Mouse (Mus musculus) CD4-positive helper T cell, adult 2 months (primary cell): ENCODE results near the gene Fbxw9.
A peak's percentile ranks its signal among the peaks of the same experiment; 100 is the strongest.

Experiments used
- DNase-seq: peaks from one replicate; pipeline ENCODE4 v3.0.0-alpha.2; 2012; ENCODE audit warnings: low read depth, missing footprints, low spot score

The Fbxw9 gene

DNA sequence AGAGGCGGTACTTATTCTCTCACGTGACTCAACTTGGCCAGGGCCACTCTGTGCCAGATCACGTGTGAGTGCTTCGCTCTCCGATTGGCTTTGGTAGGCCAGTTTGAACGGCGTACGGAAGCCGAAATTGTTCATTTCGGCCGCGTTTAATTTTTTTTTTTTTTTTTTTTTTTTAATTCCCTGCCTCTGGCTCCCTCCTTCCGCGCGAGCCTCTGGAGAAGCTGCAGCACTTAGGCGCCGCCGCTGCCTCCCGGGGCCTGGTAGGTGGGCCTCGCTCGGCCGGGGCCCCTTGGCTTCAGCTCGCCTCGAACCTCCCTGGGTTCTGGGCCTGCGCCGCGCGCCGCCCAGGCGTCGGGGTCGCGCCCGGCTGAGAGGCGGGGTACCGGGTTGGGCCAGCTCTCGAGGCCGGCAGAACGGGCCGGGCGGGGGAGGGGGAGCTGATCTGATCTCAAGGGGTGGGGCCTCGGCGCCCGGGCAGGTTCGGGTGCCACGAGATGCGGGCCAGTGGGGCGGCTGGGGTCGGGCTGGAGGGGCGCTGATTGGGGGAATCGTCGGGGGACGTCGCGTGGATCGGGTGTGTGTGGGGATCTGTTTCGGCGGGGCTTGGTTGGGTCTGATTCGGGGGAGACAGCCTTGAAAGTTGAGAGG lies 23.0 kb upstream of the Fbxw9 start, which contains the start of gene Tnpo2:
TSS of gene Tnpo2 (plus strand) at position 198 of the 648 bp plus-strand sequence.
- peak; percentile 97 for DNase-seq

DNA sequence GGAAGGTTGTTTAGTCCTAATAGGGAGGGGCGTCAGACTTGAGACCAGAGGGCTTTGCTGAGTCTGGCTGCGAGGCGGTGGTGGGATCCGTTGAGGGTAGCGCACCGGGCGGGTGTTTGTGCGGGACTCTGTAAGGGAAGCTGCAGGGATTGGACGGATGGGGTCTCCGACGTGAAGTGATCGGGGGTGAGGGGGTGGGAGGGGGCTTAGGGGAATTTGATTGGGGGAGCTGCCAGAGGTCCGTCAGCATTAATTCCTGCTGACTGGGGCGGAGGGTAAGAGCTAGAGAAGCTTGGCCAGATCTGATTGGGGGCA lies 22.5 kb upstream of the Fbxw9 start:
- DNase-seq, result no peak

DNA sequence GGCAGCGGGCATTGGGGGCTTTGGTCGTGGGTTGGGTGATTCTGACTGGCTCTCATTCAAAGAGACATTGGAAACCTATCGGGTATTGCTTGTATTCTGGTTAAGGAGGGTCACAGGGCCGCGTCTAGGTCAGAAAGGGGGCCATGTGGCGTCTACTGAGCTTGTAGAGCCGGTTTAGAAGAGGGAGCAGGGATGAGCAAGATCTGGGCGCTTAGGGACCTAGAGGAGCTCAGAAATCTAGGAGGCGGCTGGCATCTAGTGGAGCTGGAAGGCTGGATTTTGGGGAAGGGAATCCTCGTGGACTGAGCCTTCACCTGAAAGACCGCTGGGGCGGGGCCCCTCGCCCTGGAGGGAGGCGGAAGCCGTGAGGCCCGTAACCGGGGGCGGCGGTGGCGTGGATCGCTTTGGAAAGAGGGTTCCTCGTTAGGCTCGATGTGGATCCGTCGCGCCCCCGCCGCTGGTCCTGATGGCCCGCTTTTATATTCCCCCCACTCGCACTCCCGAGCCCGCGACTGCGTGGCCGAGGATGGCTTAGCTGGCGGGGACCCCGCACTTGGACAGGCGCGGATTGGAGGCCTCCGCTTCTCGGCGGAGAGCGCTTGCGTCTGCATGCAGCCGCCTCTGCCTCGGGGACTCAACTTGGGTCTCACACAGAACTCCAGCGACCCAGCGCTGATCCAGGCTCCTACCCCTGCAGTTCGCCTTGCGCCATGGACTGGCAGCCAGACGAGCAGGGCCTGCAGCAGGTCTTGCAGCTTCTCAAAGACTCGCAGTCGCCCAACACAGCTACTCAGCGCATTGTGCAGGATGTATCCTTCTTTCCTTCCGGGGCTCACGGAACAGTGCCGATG lies 21.9 kb upstream of the Fbxw9 start:
- DNase-seq, result peak; percentile 65

DNA sequence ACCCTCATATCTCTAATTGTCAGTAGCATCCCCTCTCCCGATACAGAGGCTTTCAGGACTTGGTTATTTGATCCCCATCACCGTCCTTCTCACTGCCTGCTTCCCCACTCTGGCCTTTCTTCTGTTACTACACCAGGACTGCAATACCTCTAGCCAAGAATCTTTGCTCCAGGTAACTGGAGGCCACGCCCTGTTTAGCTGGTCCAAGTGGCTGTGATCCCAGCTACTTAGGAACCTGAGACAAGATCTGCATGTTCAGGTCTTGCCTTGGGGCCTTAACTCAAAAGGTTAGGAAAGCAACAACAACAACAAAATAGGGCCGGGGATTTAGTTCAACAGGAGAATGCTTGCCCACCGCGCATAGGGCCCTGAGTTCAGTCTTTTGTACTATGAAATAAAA lies 16.2 kb upstream of the Fbxw9 start:
- DNase-seq, result no peak

DNA sequence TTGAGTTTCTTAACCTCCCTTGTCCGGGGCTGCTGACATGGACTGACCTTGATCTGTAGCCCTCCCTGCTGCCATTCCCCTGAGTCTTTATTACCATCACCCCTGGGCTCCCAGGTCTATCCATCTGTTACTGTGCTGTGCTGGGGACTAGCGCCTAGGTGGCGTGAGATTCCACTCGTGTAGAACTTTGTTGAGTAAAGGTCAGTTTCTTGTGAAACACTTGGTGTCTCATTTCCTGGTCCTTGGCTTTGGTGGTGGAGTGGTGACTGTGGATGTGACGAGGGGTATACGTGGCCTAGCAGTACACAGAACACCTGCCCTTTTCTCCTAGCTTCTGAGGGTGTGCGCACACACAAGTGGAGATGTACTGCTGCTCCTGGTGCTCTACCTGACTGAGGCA lies 2.5 kb upstream of the Fbxw9 start:
- no peak for DNase-seq

DNA sequence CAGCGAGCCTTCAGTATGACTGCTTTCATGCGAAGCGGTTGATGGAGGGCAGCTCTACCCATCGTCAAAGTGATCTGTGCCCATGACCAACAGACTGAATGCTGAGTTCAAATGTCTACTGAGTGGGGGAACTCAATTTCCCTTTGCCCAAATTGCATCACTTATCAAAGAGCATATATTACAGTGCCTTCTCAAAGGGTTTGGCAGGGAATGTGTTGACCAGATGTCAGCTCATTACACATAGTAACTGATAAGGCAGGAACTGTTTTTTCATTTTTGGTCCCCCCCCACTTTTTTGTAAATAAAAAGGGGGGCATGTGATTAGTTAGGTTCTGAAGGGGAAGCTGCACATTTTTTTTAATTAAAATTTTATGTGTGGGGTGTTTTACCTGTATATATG lies 2.7 kb downstream of the Fbxw9 start:
- no peak for DNase-seq

DNA sequence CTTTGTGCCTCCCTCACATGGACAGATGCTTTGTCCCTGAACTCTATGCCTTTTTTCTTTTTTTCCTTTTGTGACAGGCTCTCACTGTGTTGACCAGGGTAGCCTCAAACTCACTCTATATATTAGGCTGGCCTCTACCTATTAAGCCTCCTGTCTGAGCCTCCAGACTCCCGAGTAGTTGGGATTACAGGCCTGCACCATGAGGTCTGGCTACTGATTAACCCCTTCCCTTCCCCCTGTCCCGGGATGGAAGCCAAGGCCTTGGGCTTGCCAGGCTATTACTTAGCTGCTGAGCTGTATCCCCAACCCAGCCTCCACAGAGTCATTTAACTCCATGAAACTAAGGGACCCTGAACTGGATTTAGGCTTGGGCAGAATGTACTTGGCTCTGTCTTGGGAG lies 5.4 kb downstream of the Fbxw9 start:
- DNase-seq, result no peak

DNA sequence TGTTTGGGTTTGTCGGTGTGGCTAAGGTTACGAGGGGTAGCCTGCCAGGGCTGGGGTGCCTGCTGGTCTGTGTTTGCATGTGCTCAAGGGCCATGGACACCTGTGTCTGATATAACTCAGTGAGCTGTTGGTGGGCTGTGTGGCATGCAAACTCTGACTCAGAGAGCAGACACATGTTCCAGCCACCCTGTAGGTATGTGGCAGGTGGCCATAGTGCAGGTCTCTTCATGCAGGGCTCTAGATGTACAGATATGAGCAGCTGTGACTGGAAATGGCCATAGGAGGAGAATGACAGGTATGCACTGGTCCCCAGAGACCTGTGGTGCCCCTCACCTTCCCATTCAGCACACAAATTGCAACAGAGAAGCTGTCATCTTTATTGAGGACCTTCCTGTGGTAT lies 7.3 kb downstream of the Fbxw9 start:
- no peak for DNase-seq

DNA sequence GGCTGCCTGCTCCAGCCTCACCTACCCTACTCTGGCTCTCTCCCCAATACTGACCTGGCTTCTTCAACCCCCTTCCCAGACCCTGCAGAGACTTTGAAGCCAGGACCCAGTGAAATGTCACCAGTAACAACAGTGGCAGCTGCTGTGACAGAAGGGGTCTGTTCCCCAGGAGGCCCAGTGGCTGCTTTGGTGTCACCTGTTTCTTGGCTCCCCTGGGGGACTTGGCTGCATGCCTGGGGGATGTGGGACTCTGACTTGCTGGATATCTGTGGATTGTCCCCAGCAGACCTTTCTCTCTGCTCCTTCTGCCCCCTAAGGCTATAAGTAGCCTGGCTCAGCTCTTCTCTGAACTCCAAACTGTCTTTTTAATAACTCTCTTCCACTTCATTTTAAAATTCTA lies 8.1 kb downstream of the Fbxw9 start, which contains the start of gene Gm5741:
TSS of gene Gm5741 (minus strand) at position 1 of the 400 bp plus-strand sequence.
- no peak for DNase-seq

DNA sequence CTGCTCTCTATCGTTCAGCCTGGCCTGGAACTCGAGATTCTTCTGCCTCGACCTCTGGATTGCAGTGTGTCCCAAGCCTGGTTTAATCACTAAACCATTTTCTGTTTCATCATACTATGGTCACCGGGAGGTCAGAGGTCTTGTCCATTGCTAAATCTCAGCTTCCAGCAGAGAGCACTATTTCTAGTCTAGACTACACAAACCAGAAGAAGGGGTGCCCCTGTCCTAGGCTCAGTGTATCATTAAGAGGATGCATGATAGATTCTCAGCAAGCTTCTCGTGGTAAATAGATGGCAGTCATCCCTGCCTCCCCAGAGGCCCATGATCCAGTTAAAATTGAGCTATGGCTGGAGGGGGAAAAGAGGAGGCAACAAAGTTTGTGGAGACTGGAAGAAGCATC lies 11.2 kb downstream of the Fbxw9 start:
- no peak for DNase-seq

DNA sequence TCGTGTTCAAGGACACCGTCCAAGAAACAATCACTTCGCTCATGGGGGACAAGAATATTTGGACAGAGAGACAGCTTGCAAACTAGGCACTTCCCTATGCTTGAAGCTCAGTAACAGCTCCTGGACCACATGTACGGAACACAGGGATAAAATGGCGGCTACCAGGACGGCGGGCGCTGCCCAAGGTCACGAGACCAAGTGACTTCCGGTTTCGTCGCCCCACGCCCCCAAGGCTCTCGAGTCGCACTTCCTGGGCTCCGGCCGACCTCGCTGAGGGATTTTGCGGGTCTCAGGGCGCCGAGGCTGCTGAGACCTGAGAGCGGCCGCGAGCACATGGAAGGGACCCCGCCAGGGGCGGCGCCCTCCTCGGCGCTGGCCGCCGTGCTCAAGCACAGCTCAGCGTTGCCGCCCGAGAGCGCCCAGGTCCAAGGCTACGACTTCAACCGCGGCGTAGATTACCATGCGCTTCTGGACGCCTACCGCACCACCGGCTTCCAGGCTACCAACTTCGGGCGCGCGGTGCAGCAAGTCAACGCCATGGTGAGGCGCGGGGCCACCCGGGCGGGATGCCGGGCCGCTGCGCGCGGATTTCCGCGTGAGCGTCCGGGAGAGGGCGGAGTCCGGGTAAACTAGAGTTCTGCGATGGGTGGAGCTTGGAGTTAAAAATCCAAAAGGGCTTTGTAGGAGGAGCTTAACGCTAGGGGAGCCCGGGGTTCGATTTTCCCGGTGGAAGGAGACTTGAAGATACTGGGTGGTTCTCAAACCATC lies 11.8 kb downstream of the Fbxw9 start, which contains the start of gene Dhps:
TSS of gene Dhps (plus strand) at position 244 of the 768 bp plus-strand sequence.
- DNase-seq, result peak; percentile 92

DNA sequence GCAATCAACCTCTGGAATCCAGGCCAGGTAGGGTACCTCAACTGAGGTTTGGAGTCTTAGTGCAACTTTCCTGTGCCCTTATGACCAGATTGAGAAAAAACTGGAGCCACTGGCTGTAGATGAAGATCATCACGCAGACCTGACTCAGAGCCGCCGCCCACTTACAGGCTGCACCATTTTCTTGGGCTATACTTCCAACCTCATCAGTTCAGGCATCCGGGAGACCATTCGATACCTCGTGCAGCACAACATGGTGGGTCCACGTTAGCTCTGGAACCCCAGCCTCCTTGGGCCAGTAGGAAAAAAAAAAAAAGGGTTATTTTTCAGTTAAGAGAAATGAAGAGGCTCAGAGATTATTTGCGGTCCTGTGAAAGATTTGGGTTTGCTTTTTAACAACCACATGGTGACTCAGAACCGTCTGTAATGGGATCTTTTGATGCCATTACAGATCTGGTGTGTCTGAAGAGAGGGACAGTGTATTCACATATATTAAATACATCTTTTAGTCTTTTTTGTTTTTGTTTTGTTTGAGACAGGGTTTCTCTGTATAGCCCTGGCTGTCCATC lies 12.6 kb downstream of the Fbxw9 start:
- DNase-seq, result no peak

DNA sequence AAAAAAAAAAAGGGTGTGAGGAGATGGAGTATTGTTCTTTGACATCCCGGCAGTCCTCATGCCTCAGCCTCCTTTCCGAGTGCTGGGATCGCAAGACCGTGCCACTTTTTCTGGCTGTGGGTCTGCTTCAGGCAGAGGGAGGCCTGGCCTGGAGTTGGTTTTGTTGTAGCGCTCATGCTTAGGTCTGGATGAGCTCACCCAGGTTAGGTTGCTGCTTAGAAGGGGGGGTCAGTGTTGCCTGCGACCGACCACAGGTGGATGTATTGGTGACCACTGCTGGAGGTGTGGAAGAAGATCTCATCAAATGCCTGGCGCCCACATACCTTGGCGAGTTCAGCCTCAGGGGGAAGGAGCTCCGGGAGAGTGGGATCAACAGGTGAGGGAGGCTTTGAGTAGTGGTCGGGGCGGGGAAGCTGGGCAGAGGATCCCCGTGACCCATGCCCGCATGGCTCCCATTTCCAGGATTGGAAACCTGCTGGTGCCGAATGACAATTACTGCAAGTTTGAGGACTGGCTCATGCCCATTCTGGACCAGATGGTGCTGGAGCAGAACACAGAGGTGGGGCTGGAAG lies 13.3 kb downstream of the Fbxw9 start:
- DNase-seq, result no peak

DNA sequence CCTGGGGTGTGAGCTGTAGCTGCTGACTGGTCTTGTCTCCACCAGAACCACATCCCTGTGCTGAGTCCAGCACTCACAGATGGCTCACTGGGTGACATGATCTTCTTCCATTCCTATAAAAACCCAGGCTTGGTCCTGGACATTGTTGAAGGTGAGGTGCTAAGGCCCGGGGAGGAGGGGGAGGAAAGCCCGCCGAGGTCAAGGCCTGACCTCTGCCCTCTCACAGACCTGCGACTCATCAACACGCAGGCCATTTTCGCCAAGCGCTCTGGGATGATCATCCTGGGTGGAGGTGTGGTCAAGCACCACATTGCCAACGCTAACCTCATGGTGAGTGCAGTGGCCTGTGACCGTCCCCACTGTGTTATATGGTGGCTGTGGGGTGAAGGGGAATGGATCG lies 14.3 kb downstream of the Fbxw9 start:
- DNase-seq, result no peak

DNA sequence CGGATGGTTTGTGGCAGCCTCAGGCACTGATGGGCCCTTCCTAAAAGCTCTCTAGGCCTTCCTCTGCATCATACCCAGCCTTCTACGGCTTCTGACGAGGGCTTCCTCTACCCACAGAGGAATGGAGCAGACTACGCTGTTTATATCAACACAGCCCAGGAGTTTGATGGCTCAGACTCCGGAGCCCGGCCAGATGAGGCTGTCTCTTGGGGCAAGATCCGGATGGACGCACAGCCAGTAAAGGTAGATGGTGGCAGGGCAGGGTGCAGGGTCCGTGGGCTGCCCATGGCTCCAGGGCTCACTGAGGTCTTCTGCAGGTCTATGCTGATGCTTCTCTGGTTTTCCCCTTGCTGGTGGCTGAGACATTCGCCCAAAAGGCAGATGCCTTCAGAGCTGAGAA lies 14.8 kb downstream of the Fbxw9 start:
- DNase-seq, result no peak

DNA sequence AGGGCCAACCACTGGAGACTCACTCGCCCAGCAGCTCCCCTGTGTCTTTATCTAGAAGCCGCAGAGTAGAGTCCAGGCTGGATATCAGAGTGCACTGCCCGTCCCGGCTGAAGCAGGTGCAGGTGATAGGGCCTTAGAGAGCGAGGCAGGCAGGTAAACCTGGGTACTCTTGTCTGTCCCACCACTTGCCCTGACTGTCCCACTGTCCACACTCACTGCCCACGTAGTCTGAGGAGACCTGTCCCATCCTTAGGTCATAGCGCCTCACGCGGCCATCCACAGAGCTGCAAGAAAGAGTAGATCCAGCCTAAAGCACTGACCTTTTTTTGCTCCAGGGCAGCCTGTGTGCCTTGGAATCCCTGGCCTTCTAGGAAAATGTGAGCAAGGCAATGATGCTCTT lies 16.1 kb downstream of the Fbxw9 start:
- DNase-seq, result no peak

DNA sequence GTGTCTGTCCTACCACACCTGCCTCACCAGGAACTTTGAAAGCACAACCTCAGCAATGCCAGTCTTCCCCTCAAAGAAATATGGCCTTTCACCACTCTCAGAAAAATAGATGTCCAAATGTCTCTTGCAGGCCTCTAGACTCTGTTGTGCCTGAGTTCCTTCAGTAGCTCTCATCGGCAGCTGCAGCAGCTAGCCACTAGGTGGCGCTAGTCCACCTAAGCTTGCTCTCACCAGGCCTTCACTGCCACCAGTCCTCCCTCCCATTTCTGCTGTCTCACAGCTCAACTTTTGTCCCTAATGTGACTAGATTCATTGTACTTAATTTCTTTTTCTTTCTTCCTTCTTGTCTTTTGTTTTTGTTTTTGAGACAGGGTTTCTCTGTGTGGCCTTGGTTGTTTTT lies 17.1 kb downstream of the Fbxw9 start:
- DNase-seq, result peak; percentile 83

DNA sequence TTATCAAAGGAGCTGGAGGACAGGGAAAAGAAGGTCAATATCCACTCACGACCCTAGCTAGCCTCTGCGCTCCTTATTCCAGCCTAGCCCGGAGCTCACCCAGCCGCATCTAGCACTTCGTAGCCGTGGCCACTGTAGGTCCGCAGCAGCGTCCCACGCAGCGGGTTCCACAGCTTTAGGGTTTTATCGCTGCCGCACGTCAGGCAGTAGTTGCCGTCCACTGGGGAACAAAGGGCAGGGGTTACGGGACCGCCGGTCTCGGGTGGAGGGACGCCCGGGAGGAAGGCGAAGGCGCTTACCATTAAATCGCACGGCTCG lies 20.3 kb downstream of the Fbxw9 start:
- no peak for DNase-seq

DNA sequence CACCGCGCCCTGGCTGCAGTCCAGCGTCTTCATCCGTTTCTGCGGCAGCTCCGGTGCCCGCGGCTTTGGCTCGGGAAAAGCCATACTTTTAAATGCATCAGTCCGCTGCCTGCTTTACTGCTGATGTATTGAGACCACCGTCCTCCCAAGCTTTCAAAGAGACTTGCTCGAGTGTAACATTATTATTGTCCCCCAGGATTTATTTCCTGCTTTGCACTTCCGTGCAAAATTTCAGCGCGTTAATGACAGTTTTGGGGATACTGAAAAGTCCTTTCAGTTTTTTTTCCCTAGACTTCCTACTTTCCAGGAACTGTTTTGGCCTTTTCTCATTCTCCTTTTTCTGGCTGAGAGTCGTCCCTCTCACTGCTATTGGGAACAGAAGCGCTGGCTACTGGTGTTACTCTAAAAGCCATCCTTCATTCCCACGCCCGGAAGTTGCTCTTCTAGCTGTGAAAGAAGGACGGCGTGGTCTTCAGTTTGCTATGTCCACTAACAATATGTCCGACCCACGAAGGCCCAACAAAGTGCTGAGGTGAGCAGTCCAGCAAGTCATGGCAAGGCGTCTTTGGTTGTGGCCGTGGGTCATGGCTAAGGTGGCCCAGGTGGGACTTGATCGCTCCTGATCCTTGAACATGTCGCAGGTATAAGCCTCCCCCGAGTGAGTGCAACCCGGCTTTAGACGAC lies 20.8 kb downstream of the Fbxw9 start, which contains the start of gene Wdr83os:
TSS of gene Wdr83os (plus strand) at position 209 of the 684 bp plus-strand sequence.
- DNase-seq, result peak; percentile 85

DNA sequence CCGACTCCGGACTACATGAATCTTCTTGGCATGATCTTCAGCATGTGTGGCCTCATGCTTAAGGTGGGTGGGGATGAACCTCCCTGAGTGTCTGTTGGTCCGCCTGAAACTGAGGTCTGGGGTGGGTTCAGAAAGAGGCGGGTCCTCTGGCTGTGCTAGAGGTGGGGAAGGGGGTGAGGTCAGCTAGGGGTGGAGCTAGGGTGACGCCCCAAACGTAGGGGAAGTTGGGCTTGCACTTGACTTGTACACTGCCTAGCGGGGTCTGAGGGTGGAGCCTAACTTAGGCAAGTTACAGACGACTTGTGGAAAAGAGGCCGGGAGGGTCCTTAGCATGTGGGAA lies 21.3 kb downstream of the Fbxw9 start, which contains the start of gene Wdr83:
TSS of gene Wdr83 (minus strand) at position 91 of the 340 bp plus-strand sequence.
- DNase-seq, result peak; percentile 71

DNA sequence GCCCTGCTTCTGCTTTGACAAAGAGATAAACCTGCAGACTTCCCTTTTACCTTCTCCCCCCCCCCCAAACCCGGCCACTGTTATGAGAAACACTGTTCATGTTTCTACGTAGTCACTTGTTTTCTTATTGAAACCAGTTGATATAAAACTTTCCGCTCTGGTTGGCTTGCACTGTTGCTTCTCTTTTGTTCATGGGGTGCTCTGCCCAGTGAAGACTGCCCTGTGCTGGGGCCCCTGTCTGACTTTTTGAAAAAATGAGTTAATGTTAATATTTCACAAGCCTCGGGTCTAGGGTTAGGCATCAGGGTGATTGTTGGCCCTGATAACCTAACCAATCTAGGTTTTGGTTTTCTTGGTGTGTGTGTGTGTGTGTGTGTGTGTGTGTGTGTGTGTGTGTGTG lies 22.3 kb downstream of the Fbxw9 start:
- peak; percentile 30 for DNase-seq
